Mouse (Mus musculus): ENCODE measurements around the gene Wwc1. TPM values are rescaled to one million over a fixed set of nuclear protein-coding genes. Genes with fewer than 3 reads are reported as not detected.
"Not testable (repeated sequence)": the region's sequence is repeated elsewhere in the genome, so short reads cannot be mapped to it uniquely, and the experiment has no call there.

The Wwc1 gene
- polyA plus RNA-seq, 1 experiment from 2014 or later = 0.09 TPM

GRCm38 (mm10) chr11:35834022-35834760, 146.1 kb downstream of the Wwc1 start, which contains the start of gene Rars:
Gene Rars (minus strand): TSS chr11:35834506.
- Histone ChIP-seq H3K27ac (peak within 1 kb of the TSS; percentile 62), H3K4me3 (ENCODE audit: inconsistent target) (peak within 1 kb of the TSS; percentile 86), H3K36me3 (ENCODE audit: inconsistent target) (peaks cover 30% of the 10 kb centered on the region), H3K79me2 (ENCODE audit: inconsistent target) (peaks cover 50% of the 10 kb centered on the region)
- under 1% methylated on average over 46 of the region's 46 CpGs for WGBS (ENCODE audit: missing documents)

GRCm38 (mm10) chr11:35833270-35833669, 147.1 kb downstream of the Wwc1 start:
- Histone ChIP-seq H3K79me2 (ENCODE audit: inconsistent target) (peaks cover 57% of the 10 kb centered on the region), H3K36me3 (ENCODE audit: inconsistent target) (peaks cover 39% of the 10 kb centered on the region), H3K27ac (peak overlapping the region; percentile 62), H3K4me3 (ENCODE audit: inconsistent target) (peak overlapping the region; percentile 86)
- WGBS (ENCODE audit: missing documents) = 31% methylated on average over 6 of the region's 6 CpGs

GRCm38 (mm10) chr11:35832139-35832538, 148.2 kb downstream of the Wwc1 start:
- 68% methylated on average over 3 of the region's 4 CpGs for WGBS (ENCODE audit: missing documents)
- peak overlapping the region; percentile 86; the same call in 1 of the 2 replicates for H3K4me3 ChIP-seq (ENCODE audit: inconsistent target)
- peaks cover 57% of the 10 kb centered on the region for H3K79me2 ChIP-seq (ENCODE audit: inconsistent target)
- peaks cover 45% of the 10 kb centered on the region for H3K36me3 ChIP-seq (ENCODE audit: inconsistent target)
- peak overlapping the region; percentile 62; the same call in 1 of the 2 replicates for H3K27ac ChIP-seq

GRCm38 (mm10) chr11:35827714-35828113, 152.6 kb downstream of the Wwc1 start:
- H3K4me3 ChIP-seq (ENCODE audit: inconsistent target) = no peak overlapping the region
- H3K27ac ChIP-seq = peak overlapping the region; percentile 22; the same call in 1 of the 2 replicates
- 15% methylated on average over 6 of the region's 6 CpGs for WGBS (ENCODE audit: missing documents)
- peaks cover 43% of the 10 kb centered on the region for H3K79me2 ChIP-seq (ENCODE audit: inconsistent target)
- H3K36me3 ChIP-seq (ENCODE audit: inconsistent target) = peaks cover 88% of the 10 kb centered on the region

GRCm38 (mm10) chr11:35816316-35816715, 164.0 kb downstream of the Wwc1 start:
- Histone ChIP-seq H3K4me3 (ENCODE audit: inconsistent target) (no peak overlapping the region), H3K79me2 (ENCODE audit: inconsistent target) (peaks cover 6% of the 10 kb centered on the region; the same call in 1 of the 2 replicates), H3K36me3 (ENCODE audit: inconsistent target) (peaks cover 99% of the 10 kb centered on the region), H3K27ac (no peak overlapping the region)
- 91% methylated on average over 12 of the region's 12 CpGs for WGBS (ENCODE audit: missing documents)

GRCm38 (mm10) chr11:35811458-35811857, 168.9 kb downstream of the Wwc1 start:
- no peak overlapping the region for H3K27ac ChIP-seq
- peaks cover 92% of the 10 kb centered on the region for H3K36me3 ChIP-seq (ENCODE audit: inconsistent target)
- no peaks in the 10 kb centered on the region for H3K79me2 ChIP-seq (ENCODE audit: inconsistent target)
- H3K4me3 ChIP-seq (ENCODE audit: inconsistent target) = no peak overlapping the region
- WGBS (ENCODE audit: missing documents) = 93% methylated on average over 10 of the region's 10 CpGs

- Histone ChIP-seq H3K36me3 (ENCODE audit: inconsistent target) (no peaks in the 10 kb centered on the region), H3K4me3 (ENCODE audit: inconsistent target) (no peak overlapping the region), H3K27ac (no peak overlapping the region), H3K79me2 (ENCODE audit: inconsistent target) (no peaks in the 10 kb centered on the region)
- WGBS (ENCODE audit: missing documents) = 88% methylated on average over 5 of the region's 5 CpGs
Observed at GRCm38 (mm10) chr11:35801332-35801731, 179.0 kb downstream of the Wwc1 start.

GRCm38 (mm10) chr11:35798874-35799273, 181.5 kb downstream of the Wwc1 start, which contains the start of gene Fbll1:
Gene Fbll1 (minus strand): TSS chr11:35798884.
- WGBS (ENCODE audit: missing documents) = 21% methylated on average over 11 of the region's 11 CpGs
- H3K4me3 ChIP-seq (ENCODE audit: inconsistent target) = no peak within 1 kb of the TSS
- H3K79me2 ChIP-seq (ENCODE audit: inconsistent target) = no peaks in the 10 kb centered on the region
- H3K27ac ChIP-seq = no peak within 1 kb of the TSS
- H3K36me3 ChIP-seq (ENCODE audit: inconsistent target) = no peaks in the 10 kb centered on the region

- H3K79me2 ChIP-seq (ENCODE audit: inconsistent target) = no peaks in the 10 kb centered on the region
- H3K4me3 ChIP-seq (ENCODE audit: inconsistent target) = no peak overlapping the region
- WGBS (ENCODE audit: missing documents) = 5% methylated on average over 23 of the region's 23 CpGs
- no peak overlapping the region for H3K27ac ChIP-seq
- H3K36me3 ChIP-seq (ENCODE audit: inconsistent target) = no peaks in the 10 kb centered on the region
Observed at GRCm38 (mm10) chr11:35798495-35798820, 181.9 kb downstream of the Wwc1 start.

GRCm38 (mm10) chr11:35797751-35798494, 182.4 kb downstream of the Wwc1 start:
- Histone ChIP-seq H3K4me3 (ENCODE audit: inconsistent target) (no peak overlapping the region), H3K27ac (no peak overlapping the region), H3K36me3 (ENCODE audit: inconsistent target) (no peaks in the 10 kb centered on the region), H3K79me2 (ENCODE audit: inconsistent target) (no peaks in the 10 kb centered on the region)
- WGBS (ENCODE audit: missing documents) = 8% methylated on average over 52 of the region's 86 CpGs

GRCm38 (mm10) chr11:35792800-35793199, 187.5 kb downstream of the Wwc1 start:
- not testable (repeated sequence) for H3K4me3 ChIP-seq (ENCODE audit: inconsistent target); H3K27ac ChIP-seq; H3K79me2 ChIP-seq (ENCODE audit: inconsistent target)
- 69% methylated on average over 5 of the region's 5 CpGs for WGBS (ENCODE audit: missing documents)
- peaks cover 24% of the 10 kb centered on the region; the same call in 1 of the 2 replicates for H3K36me3 ChIP-seq (ENCODE audit: inconsistent target)

- H3K27ac ChIP-seq = no peak overlapping the region
- WGBS (ENCODE audit: missing documents) = 87% methylated on average over 2 of the region's 2 CpGs
- H3K4me3 ChIP-seq (ENCODE audit: inconsistent target) = no peak overlapping the region
- peaks cover 58% of the 10 kb centered on the region for H3K36me3 ChIP-seq (ENCODE audit: inconsistent target)
- H3K79me2 ChIP-seq (ENCODE audit: inconsistent target) = no peaks in the 10 kb centered on the region
Observed at GRCm38 (mm10) chr11:35788443-35788842, 191.9 kb downstream of the Wwc1 start.
